Mouse (Mus musculus): ENCODE data around the gene Cnot11.

The Cnot11 gene
- long read RNA-seq, experiment 1, transcript Cnot11-201 (7 exons, 3,162 nt), result major isoform, 15 of 19 reads
- long read RNA-seq, experiment 1, partial matches to known transcripts, result 2 of 19 reads
- long read RNA-seq, experiment 1, other reads (novel, unspliced or antisense), result 2 of 19 reads
- long read RNA-seq, experiment 2, transcript Cnot11-201 (7 exons, 3,162 nt), result major isoform, 23 of 26 reads
- long read RNA-seq, experiment 2, partial matches to known transcripts, result 0 of 26 reads
- long read RNA-seq, experiment 2, other reads (novel, unspliced or antisense), result 3 of 26 reads

GRCm38 (mm10) chr1:39534831-39535230 is at the start of gene Cnot11:
Gene Cnot11 (plus strand): TSS chr1:39534992.
- intact Hi-C loops (cut with DNase I), result no loop called here

GRCm38 (mm10) chr1:39487370-39487769 is 47.4 kb upstream of the Cnot11 start:
- intact Hi-C loops (cut with DNase I), result no loop called here

- intact Hi-C loops (cut with DNase I), result no loop called here
Observed at GRCm38 (mm10) chr1:39493165-39493564, 41.6 kb upstream of the Cnot11 start.

- intact Hi-C loops (cut with DNase I), result no loop called here
Observed at GRCm38 (mm10) chr1:39493664-39494063, 41.1 kb upstream of the Cnot11 start.

GRCm38 (mm10) chr1:39496995-39497394 is 37.8 kb upstream of the Cnot11 start:
- intact Hi-C loops (cut with DNase I), result no loop called here

- intact Hi-C loops (cut with DNase I), result no loop called here
Observed at GRCm38 (mm10) chr1:39497748-39498147, 37.0 kb upstream of the Cnot11 start.

- intact Hi-C loops (cut with DNase I), result no loop called here
Observed at GRCm38 (mm10) chr1:39499485-39499941, 35.3 kb upstream of the Cnot11 start.

GRCm38 (mm10) chr1:39502817-39503633 is 31.8 kb upstream of the Cnot11 start:
- intact Hi-C loops (cut with DNase I), result loop anchor here (5.0 kb wide), 1 partner anchor 111 kb away; no protein-coding TSS in a partner anchor

- intact Hi-C loops (cut with DNase I), result loop anchor here (5.0 kb wide), 1 partner anchor 112 kb away; no protein-coding TSS in a partner anchor
Observed at GRCm38 (mm10) chr1:39504261-39504660, 30.5 kb upstream of the Cnot11 start.

GRCm38 (mm10) chr1:39505600-39505999 is 29.2 kb upstream of the Cnot11 start:
- intact Hi-C loops (cut with DNase I), result no loop called here

- intact Hi-C loops (cut with DNase I), result no loop called here
Observed at GRCm38 (mm10) chr1:39511775-39512174, 23.0 kb upstream of the Cnot11 start.

- intact Hi-C loops (cut with DNase I), result no loop called here
Observed at GRCm38 (mm10) chr1:39512183-39512582, 22.6 kb upstream of the Cnot11 start.

- intact Hi-C loops (cut with DNase I), result no loop called here
Observed at GRCm38 (mm10) chr1:39515303-39515991, 19.3 kb upstream of the Cnot11 start.

GRCm38 (mm10) chr1:39521326-39521725 is 13.5 kb upstream of the Cnot11 start:
- intact Hi-C loops (cut with DNase I), result no loop called here

- intact Hi-C loops (cut with DNase I), result loop anchor here (1.0 to 2.0 kb wide), 2 partner anchors 130 to 520 kb away; no protein-coding TSS in a partner anchor
Observed at GRCm38 (mm10) chr1:39522519-39522918, 12.3 kb upstream of the Cnot11 start.

- intact Hi-C loops (cut with DNase I), result no loop called here
Observed at GRCm38 (mm10) chr1:39525763-39526162, 9.0 kb upstream of the Cnot11 start.

- intact Hi-C loops (cut with DNase I), result no loop called here
Observed at GRCm38 (mm10) chr1:39526371-39527167, 8.2 kb upstream of the Cnot11 start.

- intact Hi-C loops (cut with DNase I), result no loop called here
Observed at GRCm38 (mm10) chr1:39527432-39527831, 7.4 kb upstream of the Cnot11 start.

- intact Hi-C loops (cut with DNase I), result no loop called here
Observed at GRCm38 (mm10) chr1:39528319-39528718, 6.5 kb upstream of the Cnot11 start.

GRCm38 (mm10) chr1:39530258-39530943 is 4.4 kb upstream of the Cnot11 start:
- intact Hi-C loops (cut with DNase I), result no loop called here
